In the genomic region with DNA sequence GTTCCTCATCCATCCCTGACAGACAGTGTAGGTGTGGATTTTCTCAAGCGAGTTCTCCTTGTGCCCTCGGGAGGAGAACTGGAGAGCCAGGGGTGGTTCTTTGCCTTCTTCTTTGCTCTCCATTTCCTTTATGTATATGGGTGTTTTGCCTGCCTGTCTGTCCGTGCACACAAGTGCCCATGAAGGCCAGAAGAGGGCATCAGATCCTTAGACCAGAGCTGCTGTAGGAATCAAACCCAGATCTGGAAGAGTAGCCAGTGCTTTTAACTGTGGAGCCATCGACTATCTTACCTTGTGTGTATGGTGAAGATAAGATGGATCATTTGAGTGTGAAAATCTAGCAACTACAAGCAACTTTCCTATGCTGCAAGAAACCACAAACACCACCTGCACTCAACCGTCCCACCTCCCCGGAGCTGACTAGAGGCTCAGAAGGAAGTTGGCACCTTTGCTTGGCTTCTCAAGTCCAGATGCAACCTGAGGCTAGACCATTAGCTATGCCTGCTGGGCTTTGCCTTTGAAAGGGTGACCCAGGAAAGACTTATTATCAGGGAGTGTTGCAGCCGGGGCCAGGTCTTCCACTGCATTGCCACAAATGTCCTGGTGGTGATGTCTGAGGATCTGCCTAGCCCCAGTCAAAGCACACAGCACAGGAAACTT, we compare ENCODE assay signal across 11 mouse cellular contexts. TPM values are rescaled to one million over a fixed set of nuclear protein-coding genes. Genes with fewer than 3 reads are reported as not detected.
DNase-seq lines count a peak whose midpoint lies in the region; TF ChIP-seq lines count a peak whose summit lies in the region.
"Had no signal": no experiment of that assay in that cellular context is flagged by ENCODE, and none has a peak within 500 bp of the region (broad histone marks: within the 10 kb centered on the region; RNA-seq: fewer than 3 reads in every experiment).

No protein-coding gene starts in this region.

- DNase-seq in embryo, embryonic 10 days (ENCODE audit: low spot score) = peak; percentile 16
- DNase-seq in embryo, embryonic 9.5 days (ENCODE audit: extremely low spot score) = no peak
- DNase-seq in layer of hippocampus, adult 2 months (ENCODE audit: low spot score in 2 of 2) = no peak
- no peak for DNase-seq in layer of hippocampus, postnatal 25 days (ENCODE audit: extremely low spot score in 1 of 2, low spot score in 1 of 2)
- DNase-seq in NIH3T3 (ENCODE audit: low read depth) = peak; percentile 49
- DNase-seq in thymus, adult 18-20 months = peak; percentile 38 to 56
- no peak for DNase-seq in retina, embryonic 14.5 days (ENCODE audit: low spot score)
- no peak for DNase-seq in spleen, postnatal 10 days (ENCODE audit: low spot score in 2 of 2)
- DNase-seq: cerebellum, postnatal 25 days had no signal

- H3K4me3 ChIP-seq in layer of hippocampus, adult 2 months = no peak overlapping the region

- peak; percentile 46 for TF ChIP-seq CTCF in layer of hippocampus, adult 2 months (conservative IDR thresholded peaks at IDR 0.05)

- H3K27ac ChIP-seq in layer of hippocampus, adult 2 months = no peak overlapping the region

RNA-seq across cellular contexts. Expression of gene Dhcr24, which starts 27.3 kb away (rescaled TPM):
- 10 to 100 TPM; 58.9 to 59.7 TPM for total RNA-seq in layer of hippocampus, adult 2 months (2021)
- 10 to 100 TPM; 72.3 to 77.3 TPM for total RNA-seq in layer of hippocampus, postnatal 25 days (2021)

RNA-seq across cellular contexts. Expression of gene Bsnd, which starts 41.5 kb away (rescaled TPM):
- not detected for total RNA-seq in layer of hippocampus, adult 2 months (2021)
- total RNA-seq in layer of hippocampus, postnatal 25 days (2021) = not detected
- total RNA-seq: heart, adult 8-10 months; left cerebral cortex, adult 18-20 months had no signal

Comparison
In these comparisons a context has a peak if more than half of its experiments do, and no peak if none do; other contexts are left out.
1. DNase-seq: peak in embryo, embryonic 10 days (single experiment), NIH3T3 (single experiment) and thymus, adult 18-20 months (2 of 2); none in embryo, embryonic 9.5 days (single experiment), layer of hippocampus, adult 2 months (0 of 2), layer of hippocampus, postnatal 25 days (0 of 2), retina, embryonic 14.5 days (single experiment) and spleen, postnatal 10 days (0 of 2).